Mouse (Mus musculus) yolk sac, embryonic 10.5 days (tissue): Measurements from ENCODE around the gene Dennd1a.
"Not testable (repeated sequence)": the region's sequence is repeated elsewhere in the genome, so short reads cannot be mapped to it uniquely, and the experiment has no call there.

Experiments
- DNase-seq: peaks from one replicate; pipeline ENCODE4 v3.0.0-alpha.2; 2017; ENCODE audit warnings: low spot score

The Dennd1a gene

DNA sequence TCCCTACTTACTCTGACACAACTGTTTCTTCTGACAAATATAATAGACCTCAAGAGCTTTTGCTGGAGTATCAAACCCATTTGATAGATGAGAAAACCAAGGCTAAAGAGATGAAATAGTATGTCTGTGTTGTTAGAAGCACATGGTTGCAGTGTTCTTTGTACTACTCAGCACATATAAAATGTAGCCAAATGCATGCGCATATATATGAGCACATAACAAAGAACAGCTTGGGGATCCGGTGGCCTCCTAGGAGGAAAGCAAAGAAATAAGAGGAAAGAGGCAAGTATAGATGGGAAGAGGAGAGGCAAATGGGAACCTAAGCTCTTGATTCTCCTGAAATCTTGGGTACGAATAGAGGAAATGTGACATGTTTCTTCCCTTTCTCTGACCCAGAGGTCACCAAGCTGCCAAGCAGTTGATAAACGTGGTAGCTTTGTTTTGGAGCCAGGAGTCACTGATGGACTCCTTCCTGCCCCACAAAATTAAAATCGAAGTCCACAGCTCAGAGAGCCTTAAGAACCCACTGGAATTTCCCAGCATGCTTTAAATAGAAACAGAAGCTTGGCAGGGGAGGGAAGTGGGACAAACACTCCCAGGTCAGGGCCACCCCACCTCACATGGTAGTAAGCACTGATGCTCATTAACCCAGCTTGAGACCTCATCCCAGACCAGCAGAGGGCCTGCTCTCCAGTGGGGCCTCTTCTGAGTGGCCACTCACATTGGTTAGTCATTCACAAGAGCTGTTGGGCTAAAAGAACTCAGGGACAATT, 317.3 kb downstream of the Dennd1a start:
- DNase-seq: no peak

DNA sequence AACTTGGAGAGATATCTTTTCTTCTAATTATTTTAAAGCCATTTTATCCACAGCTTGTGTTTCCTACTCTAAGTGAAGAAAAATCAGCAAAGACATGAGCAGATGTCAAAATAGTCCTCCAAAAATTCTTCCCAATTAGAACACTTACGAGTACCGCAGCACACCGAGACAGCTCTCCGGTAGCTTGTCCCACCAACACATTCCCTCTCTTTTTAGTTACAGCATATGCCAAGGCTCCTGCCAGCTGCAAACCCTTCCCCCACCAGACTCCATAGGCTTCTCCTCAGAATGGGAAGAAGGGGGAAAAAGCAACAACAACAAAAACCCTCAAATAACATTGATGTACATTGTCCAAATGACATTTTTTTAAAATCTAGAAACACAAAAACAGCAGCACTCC, 322.7 kb downstream of the Dennd1a start:
- DNase-seq: no peak

- DNase-seq: no peak
Observed at GRCm38 (mm10) chr2:37963362-37963761, 323.8 kb downstream of the Dennd1a start.

GRCm38 (mm10) chr2:37948424-37948823, 338.8 kb downstream of the Dennd1a start:
- no peak for DNase-seq

- no peak for DNase-seq
Observed at GRCm38 (mm10) chr2:37945598-37946336, 341.4 kb downstream of the Dennd1a start.

GRCm38 (mm10) chr2:37942906-37943305, 344.3 kb downstream of the Dennd1a start:
- no peak for DNase-seq

DNA sequence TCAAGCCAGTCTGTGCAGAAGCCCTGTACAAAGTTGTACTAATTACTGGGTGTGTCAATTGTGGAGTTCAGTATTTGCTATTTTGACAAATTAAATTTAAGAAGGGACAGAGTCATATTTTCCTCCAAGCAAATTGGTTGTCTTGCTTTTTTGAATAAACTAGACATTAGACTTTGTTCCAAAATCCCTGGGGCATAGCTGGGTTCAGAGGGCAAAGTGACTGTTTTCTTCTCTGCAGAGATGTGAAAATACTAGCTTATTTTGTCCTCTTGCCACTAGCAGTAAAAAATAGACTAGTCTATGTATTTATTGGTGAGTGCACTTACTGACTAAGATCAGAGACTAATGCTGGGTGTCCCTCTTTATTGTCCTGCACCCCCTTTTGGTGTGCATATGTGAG, 345.4 kb downstream of the Dennd1a start:
- no peak for DNase-seq

DNA sequence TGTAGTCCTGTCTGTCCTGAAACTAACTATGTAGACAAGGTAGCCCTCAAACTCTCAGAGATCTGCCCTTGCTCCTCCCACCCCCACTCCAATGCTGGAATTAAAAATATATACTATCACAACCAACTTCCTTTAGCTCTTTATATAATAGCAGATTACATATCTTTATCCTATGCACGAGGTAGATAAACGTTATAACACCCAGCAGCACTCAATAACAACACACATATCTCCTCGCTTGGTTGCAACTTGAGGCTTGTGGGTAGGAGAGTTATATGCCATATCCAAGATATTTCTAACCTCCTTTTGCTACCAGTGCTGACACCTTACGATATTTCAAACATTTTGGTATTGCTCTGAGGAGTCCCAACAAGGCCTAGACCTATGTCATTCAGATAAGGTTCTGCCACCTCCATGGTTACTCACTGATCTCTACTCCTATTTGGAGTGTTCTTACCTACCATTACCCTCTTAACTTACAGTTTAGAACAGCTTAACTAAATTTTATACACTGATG, 346.3 kb downstream of the Dennd1a start:
- DNase-seq: no peak

- DNase-seq: no peak
Observed at GRCm38 (mm10) chr2:37939997-37940396, 347.2 kb downstream of the Dennd1a start.

GRCm38 (mm10) chr2:37936922-37937321, 350.3 kb downstream of the Dennd1a start:
- DNase-seq: not testable (repeated sequence)

DNA sequence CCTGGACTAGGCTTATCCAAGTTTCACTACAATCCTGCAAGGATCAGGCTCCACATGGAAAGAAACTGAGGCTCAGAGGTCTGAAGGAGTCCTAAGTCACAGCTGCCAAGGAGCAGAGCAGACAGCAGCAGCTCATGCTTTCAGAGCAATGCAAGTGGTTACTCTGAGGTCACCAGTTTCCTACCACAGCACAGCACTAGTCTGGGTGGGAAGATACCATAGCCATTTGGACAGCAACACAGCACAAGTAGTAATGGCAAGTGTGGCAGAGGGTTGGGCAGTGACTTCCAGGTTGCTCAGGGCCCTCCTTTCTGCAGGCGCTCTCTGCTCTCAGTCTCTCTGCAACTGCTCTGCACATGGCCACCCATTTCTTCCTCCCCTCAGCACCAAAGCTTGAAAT, 354.9 kb downstream of the Dennd1a start:
- DNase-seq: no peak

GRCm38 (mm10) chr2:37931018-37931930, 355.9 kb downstream of the Dennd1a start:
- DNase-seq: no peak

- no peak for DNase-seq
Observed at GRCm38 (mm10) chr2:37926133-37926503, 361.1 kb downstream of the Dennd1a start.

DNA sequence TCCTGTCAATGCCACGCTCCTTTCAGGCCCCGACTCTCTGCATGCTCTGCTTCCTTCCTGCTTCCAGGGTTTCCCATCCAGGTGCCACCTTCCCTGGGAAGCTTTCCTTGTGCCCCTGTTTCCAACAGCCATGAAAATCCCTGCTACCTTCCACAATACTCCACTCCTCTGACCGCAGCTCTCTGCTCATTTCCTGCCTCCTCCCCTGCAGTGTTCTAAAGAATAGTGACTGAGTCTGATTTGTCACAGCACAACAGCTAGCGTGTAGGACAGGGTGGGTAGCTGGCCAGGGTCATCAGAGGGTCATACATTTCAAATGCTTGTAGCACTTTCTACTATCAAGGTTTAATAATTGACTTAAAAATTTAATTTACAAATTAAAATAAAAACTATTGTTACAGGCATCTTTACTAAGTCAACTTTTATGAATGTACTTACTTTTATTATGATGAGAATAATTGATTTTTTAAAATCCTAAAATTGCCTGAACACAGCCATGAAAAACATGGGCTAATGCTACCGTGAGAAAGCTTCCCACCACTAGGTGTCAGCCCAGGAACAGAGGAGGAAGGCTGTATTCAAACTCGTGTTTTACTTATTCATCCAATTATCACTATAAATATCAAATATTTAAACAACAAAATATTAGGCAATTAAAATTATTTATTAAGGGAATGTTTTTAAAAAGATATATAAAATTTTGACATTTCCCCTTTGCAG, 361.6 kb downstream of the Dennd1a start:
- no peak for DNase-seq

DNA sequence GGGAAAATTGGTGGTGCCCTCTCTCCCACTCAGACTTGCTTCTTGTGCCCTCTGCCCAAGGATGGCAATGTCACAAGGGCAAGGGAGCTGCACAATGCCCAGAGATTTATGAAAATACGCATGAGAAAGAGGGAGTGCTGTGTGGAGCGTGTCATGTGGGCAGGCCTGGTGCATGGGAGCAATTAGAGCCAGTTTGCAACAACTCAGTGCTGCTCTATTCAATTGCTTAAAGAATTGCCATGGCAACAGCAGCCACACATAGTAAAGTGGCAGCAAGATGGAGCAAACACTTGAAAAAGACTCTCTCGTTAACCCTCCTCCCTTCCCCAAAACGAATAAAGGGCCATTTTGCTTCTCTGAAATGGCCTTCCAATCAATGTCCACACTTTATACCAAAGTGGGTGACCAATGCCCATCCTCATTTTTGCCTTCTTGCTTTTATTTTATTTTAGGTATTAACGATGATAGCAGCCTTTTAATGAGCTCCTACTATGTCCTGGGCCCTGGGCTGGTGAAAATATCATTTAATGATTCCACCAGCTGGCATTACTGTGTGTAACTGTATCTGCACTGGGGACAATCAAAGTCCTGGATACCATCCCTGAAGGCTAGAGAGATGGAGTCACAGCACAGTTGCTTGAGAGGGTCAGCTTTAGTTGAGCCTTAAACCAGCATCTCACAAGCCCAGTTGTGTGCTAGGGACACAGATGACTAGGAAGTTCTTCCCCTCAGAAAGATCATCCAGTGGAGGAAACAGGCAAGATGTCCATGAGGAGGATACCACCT, 378.3 kb downstream of the Dennd1a start:
- DNase-seq: no peak

- no peak for DNase-seq
Observed at GRCm38 (mm10) chr2:37908296-37908695, 378.9 kb downstream of the Dennd1a start.

DNA sequence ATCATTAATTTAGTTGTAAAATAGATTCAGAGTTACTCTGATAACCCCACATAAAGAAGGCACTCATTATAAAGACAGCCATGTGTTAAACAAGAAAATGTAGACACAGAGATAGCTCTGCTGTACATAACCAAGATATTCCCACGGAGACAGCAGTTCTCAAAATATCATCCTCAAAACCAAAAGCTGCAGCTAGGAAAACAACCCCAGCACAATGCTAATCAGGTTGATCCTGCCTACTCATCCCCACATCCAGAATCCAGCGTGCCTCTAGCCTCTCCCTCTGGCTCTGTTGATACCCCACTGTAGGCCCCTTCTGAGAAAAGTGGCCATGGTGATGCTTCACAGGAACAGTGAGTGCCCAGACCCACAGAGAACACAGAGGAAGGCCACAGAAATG, 380.9 kb downstream of the Dennd1a start:
- DNase-seq: no peak

DNA sequence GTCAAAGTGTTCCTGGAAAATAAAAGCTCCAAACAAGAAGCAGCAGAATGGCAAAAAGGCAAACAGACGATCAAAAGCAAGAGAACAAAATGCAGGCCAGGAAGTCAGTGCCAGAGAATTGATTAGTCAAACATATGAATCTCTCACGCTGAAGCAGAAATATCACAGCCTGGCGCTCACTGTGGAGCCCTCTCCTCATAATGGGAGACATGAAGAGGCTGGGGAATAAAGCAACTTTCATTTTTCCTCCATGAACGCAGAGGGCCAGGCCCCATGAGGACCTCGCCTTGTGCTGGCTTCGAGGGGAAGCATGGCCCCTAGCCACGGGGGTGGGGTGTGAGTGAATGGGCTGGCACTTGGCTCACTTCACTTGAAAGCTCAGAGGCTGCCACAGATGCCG, 383.9 kb downstream of the Dennd1a start:
- no peak for DNase-seq

DNA sequence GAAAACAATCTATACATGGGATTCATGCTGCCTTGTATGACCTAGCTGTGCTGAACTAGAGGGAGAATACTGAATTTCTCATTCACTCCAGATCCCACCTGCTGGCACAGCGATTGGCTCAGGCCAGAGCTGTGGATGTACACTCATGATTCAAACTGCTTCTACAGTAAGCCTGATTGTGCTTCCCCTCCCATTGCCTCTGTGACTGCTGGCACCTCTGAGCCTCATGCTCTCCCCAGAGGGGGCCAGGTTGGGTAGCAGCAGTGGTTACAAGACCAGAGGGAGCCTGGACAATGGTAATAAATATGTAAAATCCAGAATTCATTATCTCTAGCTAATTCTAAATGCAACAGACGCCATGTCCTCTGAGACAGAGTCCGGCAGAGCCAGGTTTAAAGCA, 404.0 kb downstream of the Dennd1a start:
- DNase-seq: no peak

DNA sequence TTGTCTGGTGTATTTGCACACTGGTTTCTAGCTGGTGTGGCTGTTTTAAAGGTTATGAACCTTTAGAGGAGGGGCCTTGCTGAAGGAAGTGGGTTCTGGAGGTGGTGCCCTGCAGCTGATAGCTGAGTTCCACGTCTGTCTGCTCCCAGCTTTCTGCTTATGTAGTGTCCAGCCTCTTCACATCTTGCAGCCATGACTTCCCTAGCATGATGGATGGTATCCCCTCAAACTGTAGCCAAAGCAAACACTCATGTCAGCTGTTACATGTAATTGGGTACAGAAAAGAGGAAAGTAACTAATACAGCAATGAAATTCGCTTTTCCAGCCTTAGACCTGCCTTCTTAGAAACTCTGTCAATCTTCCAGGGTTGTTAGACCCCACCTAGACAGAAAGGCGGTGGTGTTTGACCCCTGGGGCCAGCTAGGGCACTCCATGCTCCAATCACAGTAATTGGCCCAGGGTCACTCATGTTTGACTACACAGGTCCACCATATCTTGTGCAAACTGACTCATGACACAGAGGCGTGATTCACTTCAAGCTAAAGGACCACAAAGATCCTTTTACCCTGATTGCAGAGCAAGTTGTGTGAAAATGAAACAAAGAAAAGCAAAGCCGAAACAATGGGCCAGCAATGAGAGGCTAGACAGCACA, 405.8 kb downstream of the Dennd1a start:
- DNase-seq: peak; percentile 73
